Mouse (Mus musculus) right cerebral cortex, adult 2 months (tissue): ENCODE results near the gene Arhgap24.

Source experiments
- DNase-seq, 2 experiments: peaks; one replicate each; pipeline ENCODE4 v3.0.0; 2021 to 2022; ENCODE audit warnings: low spot score in 2 of 2

Arhgap24 gene

DNA sequence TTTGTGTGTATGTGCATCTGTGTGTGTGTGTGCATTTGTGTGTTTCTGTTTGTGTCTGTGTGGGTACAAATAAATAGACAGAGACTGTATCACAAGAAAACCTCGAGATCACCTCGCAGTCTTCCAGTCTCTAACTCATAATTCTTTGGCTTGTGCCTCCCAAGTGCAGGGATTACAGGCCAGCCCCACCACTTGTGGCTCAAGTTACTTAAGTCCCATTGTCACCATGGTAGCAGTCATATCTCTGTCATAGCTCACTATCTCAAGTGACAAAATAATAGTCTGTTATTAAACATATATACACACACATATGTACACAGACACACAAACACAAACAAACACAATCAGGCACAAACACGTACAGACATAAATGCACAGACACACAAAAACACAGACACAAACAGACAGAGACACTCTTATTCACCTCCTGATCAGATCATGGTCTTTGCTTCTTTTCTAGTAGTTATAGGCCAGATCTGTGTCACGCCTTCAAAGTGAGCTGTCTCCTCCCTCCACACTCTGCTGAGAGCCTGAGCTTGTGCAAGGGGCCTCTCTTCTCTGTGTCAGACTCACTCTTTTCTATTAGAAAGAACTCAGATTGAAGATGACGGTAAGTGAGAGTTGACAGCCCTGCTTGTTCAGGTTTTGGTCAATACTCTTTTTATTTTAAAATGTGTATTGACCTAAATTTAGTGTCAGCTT is 261.5 kb downstream of the Arhgap24 start:
- no peak for DNase-seq

DNA sequence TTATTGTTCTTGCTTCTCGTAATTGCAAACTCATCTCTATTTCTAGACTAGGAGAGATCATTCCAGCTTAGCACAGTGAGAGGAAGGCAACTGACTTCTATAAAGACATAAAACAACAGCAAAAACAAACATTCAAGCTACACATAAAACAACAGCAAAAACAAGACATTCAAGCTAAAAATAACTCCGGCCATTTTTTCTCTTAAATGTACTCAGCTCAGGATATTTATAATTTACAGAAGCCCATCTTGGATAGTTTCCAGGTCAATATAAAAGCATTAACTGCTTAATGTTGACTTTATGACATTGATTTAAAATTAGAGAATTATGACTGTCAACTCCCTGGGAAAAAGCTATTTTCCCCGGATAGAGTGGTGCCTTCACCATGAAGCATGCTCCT is 262.2 kb downstream of the Arhgap24 start:
- DNase-seq: no peak

DNA sequence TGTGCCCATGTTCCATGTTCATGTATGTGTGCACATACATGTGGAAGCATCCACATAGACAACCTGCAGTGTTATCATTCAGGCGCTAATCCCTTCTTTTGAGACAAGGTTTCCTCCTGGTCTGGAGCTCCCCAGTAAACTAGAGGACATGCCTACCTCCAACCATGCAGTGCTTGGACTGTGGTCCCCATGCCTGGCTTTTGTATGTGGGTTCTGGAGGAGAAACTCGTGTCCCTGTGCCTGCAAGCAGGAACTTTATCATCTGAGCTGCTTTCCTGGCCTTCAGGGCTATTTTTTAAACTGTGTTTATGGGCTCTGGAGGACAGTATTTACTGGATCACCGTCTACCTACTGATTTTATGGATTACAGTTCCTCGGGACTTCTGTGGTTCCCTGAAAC is 262.9 kb downstream of the Arhgap24 start:
- no peak for DNase-seq

DNA sequence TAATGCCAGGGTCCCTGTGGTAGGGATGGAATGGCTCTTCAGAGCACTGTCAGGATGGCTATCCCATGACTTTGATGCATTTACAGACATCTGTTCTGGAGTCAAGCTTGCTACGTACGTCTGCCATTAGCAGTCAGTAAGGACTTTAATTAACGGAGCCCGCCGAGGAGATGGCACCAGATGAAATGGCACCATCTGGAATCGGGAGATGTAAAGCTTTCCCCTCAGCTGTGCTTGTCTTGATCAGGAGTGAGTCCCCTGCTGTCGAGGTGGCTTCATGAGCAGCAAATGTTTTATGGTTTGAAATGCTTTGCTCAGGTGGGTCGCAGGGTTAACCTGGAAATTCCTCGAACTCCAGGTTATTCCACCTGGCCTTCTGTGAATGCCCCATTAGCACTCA is 267.0 kb downstream of the Arhgap24 start:
- DNase-seq: no peak

DNA sequence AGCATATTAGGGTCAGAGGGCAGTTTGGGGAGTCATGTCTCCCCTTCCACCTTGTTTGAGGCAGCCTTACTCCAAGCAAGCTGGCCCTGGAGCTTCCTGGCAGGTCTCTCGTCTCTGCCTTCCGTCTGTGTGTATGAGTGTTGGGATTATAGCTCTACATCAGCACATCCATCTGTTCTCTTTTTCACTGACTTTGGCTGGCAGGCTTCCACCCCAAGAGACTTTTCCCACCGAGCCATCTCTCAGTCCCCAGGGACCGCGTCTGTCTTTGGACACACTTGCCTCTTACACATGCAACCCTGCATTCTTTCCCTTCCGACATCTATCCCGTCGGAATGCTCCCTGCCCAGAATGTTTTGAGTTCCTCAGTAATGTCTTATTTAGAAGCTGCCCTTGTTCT is 267.8 kb downstream of the Arhgap24 start:
- peak in 1 of 2 experiments; percentile 20 for DNase-seq

DNA sequence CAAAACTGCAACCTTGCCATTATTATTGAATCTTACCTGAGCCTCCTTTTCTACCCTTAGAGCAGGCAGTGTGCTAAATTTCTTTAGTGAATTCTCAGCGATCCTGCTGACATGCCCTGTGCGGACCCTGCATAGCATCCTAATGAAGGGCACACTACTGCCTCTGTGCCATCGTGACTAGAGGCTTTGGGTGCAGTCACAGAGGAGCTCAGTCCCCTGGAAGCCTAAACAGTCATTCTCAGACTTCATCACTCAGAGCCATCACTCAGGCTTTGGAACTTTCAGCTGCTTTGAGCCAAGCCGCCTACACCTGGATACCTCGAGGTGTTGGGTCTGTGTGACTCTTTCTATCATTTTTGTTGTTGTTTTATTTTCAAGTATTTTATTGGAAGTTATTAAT is 269.5 kb downstream of the Arhgap24 start:
- no peak for DNase-seq

DNA sequence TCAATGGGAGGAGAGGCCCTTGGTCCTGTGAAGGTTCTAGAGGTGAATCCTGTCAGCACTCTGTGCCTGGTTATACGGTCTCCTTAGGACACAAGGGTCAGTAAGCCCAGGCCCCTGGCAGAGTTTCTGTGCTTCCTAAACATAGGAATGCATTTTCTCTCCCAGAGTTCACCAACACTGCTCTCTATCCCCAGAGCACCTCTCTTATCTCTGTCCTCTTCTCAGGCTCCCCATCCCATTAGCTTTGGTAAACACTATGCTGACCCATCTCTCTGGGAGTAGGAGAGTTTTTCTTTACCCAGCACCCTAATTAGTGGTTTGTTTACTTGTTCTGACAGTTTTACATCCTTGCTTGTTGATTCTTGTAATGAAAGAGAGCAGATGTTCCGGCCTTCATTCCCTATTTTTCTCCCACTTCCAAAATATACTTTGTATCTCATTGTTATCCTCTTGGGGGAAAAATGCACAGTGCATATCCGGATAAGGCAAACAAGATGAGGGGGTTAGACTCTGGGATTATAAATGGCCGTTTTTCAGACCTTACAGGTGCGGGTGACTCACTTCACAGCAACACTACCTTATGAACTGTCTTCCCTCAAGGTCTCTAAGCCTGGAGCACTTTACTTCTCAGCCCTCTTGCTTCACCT is 270.6 kb downstream of the Arhgap24 start:
- DNase-seq: no peak

DNA sequence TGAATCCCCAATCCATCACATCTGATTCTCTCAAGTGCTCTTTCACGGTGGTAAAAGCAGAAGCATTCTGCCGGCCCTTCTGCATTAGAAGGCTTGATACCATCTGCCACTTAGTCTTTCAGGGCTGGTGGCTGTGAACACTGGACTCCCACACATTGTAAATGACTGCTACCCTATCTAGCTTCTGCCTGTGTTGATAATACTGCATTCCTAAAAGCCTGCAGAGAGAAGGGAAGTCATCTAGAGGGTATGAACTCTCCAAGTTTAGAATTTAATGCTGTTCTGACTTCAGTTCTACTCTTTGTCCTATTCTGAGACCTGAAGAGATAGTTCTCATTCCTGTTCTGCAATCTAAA is 271.1 kb downstream of the Arhgap24 start:
- peak; percentile 13 to 19 for DNase-seq

DNA sequence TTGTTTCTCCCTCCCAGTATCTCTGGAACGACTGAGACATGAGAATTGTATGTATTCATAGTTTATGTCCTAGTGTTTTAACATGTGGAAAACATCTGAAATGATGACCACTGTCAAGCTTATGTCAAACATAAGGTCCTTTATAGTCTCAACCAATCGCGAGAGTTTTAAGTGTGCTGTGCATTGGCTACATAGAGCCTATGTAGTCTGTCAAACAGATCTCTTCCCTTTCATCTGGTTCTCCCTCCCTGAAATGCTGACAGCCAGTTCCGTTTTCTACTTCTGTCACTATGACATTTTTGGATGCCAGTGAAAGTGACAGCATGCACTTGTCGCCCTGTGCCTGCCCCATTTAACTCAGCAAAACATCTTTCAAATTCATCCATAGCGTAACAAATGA is 275.8 kb downstream of the Arhgap24 start:
- DNase-seq: no peak

DNA sequence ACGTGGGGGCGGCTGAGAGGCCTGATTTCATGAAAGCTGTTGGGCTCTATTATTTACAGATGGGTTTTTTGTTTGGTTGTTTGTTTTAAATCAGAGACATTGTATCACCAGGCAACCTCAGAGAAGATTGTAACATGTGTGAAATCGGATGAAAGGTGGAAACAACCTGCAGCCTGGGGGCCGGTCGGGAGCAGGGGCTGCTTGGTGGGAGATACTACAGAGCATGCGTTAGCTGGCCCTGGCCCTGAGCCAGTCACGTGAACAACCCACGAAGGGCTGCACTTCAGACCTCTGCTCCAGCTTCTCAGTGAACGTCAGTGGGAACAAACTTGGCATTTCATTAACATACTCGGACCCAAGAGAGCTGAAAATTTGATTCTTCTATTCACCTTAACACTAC is 284.5 kb downstream of the Arhgap24 start:
- DNase-seq: no peak

DNA sequence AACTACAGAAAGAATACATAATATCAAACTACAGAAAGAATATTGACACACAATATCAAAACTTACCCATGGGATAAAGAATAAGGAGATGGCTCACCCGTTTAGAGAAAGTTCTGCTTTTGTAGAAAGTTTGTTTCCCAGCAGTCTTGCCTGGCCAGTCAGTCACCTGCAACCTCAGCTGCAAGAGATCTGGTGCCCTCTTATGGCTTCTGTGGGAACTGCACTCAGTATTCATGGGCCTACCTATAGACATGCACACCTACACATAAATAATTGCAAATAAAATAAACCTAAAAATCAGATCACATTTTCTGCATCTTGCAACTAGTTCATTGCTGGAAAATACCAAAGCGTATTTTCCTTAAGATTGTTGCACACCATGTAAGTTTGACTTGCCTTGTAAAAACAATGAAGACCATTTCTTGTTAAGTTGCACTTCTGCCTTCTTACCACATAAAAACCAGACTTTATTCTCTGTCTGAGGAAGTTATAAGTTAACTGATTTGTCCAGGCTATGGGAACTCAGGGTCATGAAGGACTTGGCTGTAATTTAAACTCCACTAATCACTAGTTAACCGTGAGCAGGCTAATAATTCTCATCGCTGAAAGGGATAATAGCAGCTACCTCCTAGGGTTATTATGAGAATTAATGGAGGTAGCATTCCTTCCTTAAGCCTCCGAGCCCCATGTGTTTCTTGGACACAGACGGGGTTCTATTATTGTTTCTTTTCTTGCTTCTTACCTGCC is 285.3 kb downstream of the Arhgap24 start:
- DNase-seq: peak in 1 of 2 experiments; percentile 15

DNA sequence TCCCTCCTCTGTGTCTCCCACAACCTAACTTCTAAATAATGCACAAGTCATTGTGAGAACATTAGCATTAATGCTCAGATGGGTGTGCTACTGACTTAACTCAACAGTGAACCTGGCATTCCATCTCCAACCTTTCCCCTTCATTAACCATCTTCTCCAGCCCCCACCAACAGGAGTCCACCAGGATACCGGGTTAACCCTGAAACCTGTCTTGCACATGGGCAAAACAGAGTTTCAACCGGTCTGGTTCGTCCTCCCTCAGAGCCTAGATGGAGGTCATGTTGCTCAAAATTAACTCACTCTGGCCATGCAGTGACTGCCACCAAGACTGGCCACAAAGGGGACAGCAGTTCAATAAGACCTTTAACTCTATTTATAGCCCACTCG is 285.9 kb downstream of the Arhgap24 start:
- no peak for DNase-seq

DNA sequence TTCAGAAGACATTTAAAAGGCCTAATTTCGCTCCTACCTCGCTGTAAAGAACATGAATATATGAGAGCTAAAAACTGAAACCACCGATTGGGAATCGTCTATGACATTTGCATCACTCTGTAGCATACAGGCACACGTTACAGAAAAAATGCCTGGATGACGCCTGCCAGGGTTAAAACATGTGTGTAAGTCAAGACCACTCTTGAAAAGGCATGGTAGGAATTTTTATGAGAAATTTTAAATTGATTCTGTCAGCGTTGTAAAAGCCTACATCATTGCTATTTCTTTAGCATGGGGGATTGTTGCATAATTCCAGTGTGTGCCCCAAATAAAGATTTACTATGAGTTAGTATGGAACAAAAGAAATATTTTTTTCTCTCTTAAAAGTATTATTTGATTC is 286.6 kb downstream of the Arhgap24 start:
- DNase-seq: no peak

DNA sequence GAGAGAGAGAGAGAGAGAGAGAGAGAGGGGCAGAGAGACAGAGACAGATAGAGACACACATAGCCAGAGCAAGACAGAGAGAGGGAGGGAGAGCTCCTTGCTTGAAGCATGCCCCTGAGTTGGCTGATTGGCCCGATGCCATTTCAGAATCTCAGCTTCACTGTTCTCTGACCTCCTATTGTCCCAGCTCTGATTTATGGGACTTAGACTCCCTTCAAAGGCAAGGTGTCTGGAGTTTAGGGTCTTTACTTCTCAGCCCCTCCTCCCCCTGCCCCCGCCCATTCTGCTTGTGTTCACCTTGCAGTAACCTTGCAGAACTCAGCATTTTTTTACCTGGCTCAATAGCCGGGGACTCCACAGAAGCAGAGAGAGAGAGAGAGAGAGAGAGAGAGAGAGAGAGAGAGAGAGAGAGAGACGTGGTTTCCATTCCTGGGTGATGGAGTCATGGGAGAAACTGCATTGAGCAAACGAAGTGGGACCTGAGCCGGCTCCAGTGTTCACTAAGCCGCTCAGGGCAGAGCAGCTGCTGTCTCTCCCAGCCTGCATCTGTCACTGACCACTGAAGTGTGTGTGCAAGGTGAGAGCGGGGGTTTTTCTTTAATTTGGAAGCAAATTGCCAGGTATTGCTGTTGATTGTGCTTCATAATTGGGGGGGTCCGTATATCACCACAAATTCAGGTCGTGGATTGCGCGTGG is 287.3 kb downstream of the Arhgap24 start:
- DNase-seq: no peak

DNA sequence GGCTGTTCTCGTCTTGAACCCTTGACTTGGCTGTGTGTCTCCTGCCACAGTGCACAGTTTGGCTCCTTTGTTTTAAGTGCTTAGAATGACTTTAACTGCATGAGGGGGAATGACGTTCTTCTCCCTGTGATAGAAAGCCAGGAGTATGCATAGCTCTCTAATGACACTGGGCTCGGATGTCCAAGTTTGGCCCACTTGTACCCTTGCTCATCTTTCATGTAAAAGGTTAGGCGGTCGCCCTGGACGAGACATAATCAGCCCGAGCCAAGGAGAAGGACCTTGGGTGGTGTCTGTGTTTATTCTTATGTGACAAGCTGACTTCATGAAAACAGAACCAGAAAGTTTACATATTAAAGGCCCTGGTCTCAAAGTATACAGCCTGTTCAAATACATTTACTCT is 289.4 kb downstream of the Arhgap24 start:
- DNase-seq: no peak

DNA sequence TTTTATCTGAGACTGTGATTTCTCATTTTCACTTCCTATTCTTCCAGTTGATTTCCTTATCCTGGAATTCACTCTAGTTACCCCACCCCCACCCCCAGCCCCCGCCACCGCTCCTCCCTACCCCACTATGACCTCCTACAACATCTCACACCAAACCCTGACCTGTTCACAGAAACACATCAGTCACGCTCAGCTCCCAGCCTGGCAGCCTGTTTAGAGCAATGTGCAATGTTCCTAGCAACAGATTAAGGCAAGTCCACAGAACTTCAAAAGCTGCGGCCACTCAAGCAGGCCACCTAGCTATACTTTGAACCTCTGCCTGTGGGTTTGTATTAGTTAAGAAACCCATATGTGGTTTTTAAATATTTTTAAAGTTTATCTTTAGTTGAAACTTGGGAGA is 293.3 kb downstream of the Arhgap24 start:
- no peak for DNase-seq

DNA sequence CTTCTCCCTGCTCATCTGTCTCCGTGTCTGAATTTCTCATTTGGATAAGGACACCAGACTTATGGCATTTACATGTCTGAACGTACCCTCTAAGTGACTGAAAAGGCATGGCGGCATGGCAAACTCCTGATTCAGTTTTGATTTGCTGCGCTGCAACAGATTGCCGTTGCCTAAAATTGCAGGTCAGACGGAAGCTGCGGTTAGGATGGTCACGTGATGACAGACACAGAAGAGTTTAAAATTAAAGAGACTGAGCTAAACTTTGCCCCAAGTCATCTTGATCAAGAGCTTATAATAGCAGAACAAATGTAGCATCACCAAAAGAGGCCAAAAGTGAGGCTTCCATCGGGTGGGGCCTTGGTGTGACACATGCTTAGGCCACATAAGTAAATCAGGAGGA is 296.1 kb downstream of the Arhgap24 start:
- DNase-seq: no peak

DNA sequence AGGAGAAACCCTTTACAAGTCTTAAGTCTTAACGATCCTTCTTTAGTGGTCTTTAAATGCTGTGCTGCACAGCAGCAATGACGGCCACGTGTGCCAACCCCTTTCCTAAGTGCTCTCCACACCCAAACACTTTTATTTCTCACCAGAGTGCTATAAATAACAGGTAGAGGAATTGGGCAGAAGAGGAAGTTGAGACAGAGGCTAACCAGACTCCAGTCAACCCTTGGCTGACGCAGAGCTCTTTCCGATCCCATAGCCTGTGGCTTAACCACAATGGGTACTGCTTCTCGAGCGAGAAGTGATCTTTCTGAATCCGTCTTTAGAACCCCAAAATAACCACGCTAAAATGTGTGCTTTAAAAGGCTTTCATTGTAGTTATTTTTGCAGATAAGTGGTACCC is 296.7 kb downstream of the Arhgap24 start:
- no peak for DNase-seq

DNA sequence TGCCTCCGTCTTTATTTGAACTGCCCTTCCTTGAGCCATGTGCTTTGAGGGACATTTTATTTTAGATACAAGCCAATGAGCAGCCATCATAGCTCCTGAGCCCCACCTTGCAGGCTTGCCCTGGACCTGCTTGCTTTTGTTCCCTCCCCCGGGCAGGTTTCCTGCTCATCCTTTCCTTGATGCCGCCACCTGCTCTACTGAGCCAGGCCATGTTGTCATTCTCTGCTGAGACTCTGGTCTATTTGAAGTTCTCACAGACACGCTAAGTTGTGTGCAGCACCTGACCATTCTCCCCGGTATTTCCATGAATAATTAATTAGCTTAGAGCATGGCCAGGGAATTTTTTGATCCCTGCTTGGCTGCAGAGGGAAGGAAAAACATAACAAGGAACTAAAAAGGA is 297.1 kb downstream of the Arhgap24 start:
- DNase-seq: no peak

DNA sequence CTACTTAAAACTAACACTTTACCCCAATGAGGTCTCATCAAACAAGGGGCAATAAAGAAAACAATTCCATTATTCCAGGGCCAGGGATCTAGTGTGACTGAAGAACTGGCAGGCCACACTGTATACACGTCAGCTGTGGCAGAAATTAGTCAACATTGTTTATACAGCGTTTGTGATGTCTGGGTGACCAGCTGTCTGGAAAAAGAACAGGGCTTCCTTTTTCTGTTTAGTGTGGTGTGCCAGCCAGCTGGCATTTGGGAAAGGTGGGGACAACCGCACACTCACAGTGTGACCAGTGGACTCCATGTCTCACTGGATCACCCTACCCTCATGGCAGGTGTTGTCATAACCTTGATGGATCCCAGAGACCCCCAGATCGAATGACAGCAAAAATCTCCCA is 302.4 kb downstream of the Arhgap24 start:
- DNase-seq: peak in 1 of 2 experiments; percentile 6

DNA sequence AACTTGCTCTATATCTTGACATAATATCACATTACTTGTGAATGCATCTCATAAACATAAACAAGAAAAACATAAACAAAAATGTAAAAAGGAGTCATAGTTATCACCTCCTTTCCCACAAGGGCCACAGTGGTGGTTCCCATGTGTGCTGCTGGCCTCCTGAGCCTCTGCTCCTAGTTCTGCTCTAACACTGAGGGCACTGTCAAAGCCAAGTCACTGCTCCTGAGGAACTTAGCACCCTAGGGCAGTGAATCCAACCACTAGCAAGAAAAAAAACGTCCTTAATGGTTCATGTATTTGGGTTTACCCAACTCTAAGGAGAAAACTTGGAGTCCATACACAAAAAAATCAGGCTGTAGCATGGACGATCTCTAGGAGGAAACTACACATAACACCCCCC is 304.9 kb downstream of the Arhgap24 start:
- no peak for DNase-seq

DNA sequence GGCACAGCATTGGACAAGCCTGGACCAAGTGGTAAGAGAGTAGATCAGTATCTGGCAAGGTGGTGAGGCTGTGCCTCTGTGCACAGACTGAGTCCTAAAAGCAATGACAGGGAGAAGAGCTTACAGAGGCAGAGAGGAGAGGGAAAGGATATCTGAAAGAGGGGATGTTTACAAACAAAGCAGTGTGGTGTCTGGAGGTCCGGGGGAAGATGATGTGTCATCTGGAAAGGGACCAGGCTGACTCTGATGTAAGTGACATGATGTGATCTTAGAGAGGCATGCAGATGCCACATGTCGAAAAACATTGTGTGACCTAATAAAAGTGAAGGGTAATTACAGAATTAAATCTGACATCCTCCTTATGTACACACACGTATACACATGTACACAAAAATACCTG is 307.2 kb downstream of the Arhgap24 start:
- DNase-seq: no peak

DNA sequence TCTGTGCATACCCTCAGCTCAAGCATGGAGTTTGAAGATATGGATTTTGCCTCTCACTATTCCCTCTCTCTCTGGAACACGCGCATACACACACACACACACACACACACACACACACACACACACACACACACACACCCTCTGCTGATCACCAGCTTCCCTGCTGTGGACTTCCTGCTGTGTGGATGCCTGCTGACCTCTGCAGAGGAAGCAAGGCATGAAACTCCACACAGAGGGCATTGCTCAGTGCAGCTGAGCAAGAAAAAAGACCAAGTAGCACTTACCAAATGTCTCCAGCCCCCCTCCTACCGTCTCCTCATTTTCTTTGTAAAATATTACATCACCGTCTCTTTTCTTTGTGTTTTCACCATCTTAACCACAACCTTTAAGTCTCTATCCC is 310.1 kb downstream of the Arhgap24 start:
- no peak for DNase-seq
